Mouse (Mus musculus) G1E (cell line): Measurements from ENCODE around the gene Mmp17.

Experiments
- CTCF ChIP-seq: IDR thresholded peaks from 2 replicates; pipeline ENCODE4 v1.5.1; 2012; ENCODE audit warnings: low read depth, low read length, inconsistent platforms, mixed read lengths
- GATA1 ChIP-seq: IDR thresholded peaks from 2 replicates; pipeline ENCODE4 v1.6.1; 2012; ENCODE audit warnings: borderline replicate concordance, low read length, inconsistent platforms, mixed read lengths
- POLR2AphosphoS5 ChIP-seq: IDR thresholded peaks from 2 replicates; pipeline ENCODE4 v1.6.1; 2012; ENCODE audit warnings: low read depth, low read length, inconsistent platforms; ENCODE audit not compliant: insufficient replicate concordance
- TAL1 ChIP-seq: conservative IDR thresholded peaks from 2 replicates; pipeline ENCODE4 v1.6.1; 2012; ENCODE audit warnings: low read depth, low read length, inconsistent platforms, mixed read lengths

GRCm38 (mm10) chr5:129602071-129602487 is 18.1 kb downstream of the Mmp17 start:
- TF ChIP-seq GATA1 (no peak), CTCF (0 out of 2 replicates have a peak, but pooled peaks have one; percentile 10), TAL1 (no peak), POLR2AphosphoS5 (no peak)
